Mouse (Mus musculus): ENCODE results near the gene Ppp1r9a. TPM values are rescaled to one million over a fixed set of nuclear protein-coding genes. Genes with fewer than 3 reads are reported as not detected.
A peak's percentile ranks its signal among the peaks of the same experiment; 100 is the strongest.

The Ppp1r9a gene
- polyA plus RNA-seq, 1 experiment, result 32.7 TPM

- TF ChIP-seq POLR2A (IDR thresholded peaks at IDR 0.05; ENCODE audit: borderline replicate concordance, extremely low read depth, insufficient read depth, insufficient read length, poor library complexity, severe bottlenecking) (no peak), CTCF (IDR thresholded peaks at IDR 0.05; ENCODE audit: borderline replicate concordance, extremely low read depth, insufficient read depth, insufficient read length) (no peak)
- no peak for DNase-seq (ENCODE audit: low read depth)
These were observed 285.3 kb downstream of the Ppp1r9a start for GRCm38 (mm10) chr6:5188036-5188435.

DNA sequence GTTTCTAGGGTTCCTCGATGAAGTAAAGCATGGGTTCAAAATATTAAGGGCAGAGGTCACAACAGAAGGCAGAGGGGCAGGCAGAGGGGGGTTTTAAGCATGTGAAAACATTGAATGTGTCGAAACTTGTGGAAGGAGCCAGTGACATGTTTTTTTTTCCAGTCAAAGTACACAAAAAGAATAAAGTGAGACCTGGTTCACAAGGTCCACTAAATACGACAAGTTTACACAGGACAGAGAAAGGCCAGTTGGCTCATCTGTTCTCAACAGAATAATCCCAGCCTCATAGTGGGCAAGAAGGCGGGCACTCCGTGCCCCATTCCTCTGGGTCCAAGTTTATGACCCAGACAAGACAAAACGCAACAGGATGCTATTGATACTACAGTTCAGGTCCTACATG lies 286.2 kb downstream of the Ppp1r9a start:
- no peak for DNase-seq (ENCODE audit: low read depth)
- TF ChIP-seq POLR2A (IDR thresholded peaks at IDR 0.05; ENCODE audit: borderline replicate concordance, extremely low read depth, insufficient read depth, insufficient read length, poor library complexity, severe bottlenecking) (no peak), CTCF (IDR thresholded peaks at IDR 0.05; ENCODE audit: borderline replicate concordance, extremely low read depth, insufficient read depth, insufficient read length) (no peak)

DNA sequence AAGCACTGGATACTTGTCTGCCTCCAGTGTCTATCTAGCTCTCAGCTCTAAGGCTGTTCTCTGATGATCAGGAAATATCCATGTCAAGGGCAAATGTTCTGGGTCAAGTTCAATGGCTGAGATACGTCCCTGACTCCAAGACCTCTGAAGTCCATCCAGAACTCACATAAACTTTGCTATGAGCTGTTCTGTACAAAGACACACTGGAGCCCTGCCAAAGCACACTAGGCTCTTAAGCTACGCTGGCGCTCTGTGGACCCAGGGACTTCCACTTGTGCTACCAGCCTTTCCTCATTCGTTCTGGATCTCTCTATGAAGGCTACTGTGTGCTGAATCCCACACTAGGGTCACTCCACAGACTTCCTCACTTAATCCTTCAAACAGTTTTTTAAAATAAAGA lies 286.8 kb downstream of the Ppp1r9a start:
- no peak for TF ChIP-seq CTCF (IDR thresholded peaks at IDR 0.05; ENCODE audit: borderline replicate concordance, extremely low read depth, insufficient read depth, insufficient read length)
- no peak for TF ChIP-seq POLR2A (IDR thresholded peaks at IDR 0.05; ENCODE audit: borderline replicate concordance, extremely low read depth, insufficient read depth, insufficient read length, poor library complexity, severe bottlenecking)
- DNase-seq (ENCODE audit: low read depth), result peak; percentile 26

- TF ChIP-seq POLR2A (IDR thresholded peaks at IDR 0.05; ENCODE audit: borderline replicate concordance, extremely low read depth, insufficient read depth, insufficient read length, poor library complexity, severe bottlenecking) (no peak), CTCF (IDR thresholded peaks at IDR 0.05; ENCODE audit: borderline replicate concordance, extremely low read depth, insufficient read depth, insufficient read length) (no peak)
These were observed 288.0 kb downstream of the Ppp1r9a start for GRCm38 (mm10) chr6:5190761-5191160.

DNA sequence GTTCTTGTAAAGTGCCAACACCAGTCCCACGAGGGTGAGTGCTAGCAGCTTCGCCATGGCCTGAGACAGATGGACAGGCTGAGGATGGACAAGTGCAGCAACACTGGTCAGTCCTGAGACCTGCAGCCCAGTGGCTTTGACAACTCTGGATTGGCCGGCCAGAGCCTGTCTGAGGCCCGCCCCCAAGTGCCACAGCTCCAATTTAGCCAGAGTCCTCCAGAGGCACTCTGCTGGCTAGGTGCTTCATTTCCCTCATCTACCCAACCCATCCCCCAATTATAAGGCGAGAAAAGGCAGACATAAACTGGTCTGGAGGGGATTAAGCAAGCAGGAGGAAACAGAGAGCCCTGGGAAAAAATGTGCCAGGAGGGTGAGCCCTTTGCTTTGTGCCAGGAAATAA lies 291.0 kb downstream of the Ppp1r9a start, which contains the start of gene Pon1:
Pon1 (minus strand) TSS at position 254 of the 400 bp plus-strand sequence.
- TF ChIP-seq POLR2A (IDR thresholded peaks at IDR 0.05; ENCODE audit: borderline replicate concordance, extremely low read depth, insufficient read depth, insufficient read length, poor library complexity, severe bottlenecking) (no peak), CTCF (IDR thresholded peaks at IDR 0.05; ENCODE audit: borderline replicate concordance, extremely low read depth, insufficient read depth, insufficient read length) (no peak)
- DNase-seq (ENCODE audit: low read depth), result no peak

More at GRCm38 (mm10) chr6:5190761-5191160, 288.0 kb downstream of the Ppp1r9a start:
- DNase-seq (ENCODE audit: low read depth), result no peak

- no peak for TF ChIP-seq CTCF (IDR thresholded peaks at IDR 0.05; ENCODE audit: borderline replicate concordance, extremely low read depth, insufficient read depth, insufficient read length)
- no peak for TF ChIP-seq POLR2A (IDR thresholded peaks at IDR 0.05; ENCODE audit: borderline replicate concordance, extremely low read depth, insufficient read depth, insufficient read length, poor library complexity, severe bottlenecking)
- DNase-seq (ENCODE audit: low read depth), result no peak
These were observed 295.9 kb downstream of the Ppp1r9a start for GRCm38 (mm10) chr6:5198590-5198989.

DNA sequence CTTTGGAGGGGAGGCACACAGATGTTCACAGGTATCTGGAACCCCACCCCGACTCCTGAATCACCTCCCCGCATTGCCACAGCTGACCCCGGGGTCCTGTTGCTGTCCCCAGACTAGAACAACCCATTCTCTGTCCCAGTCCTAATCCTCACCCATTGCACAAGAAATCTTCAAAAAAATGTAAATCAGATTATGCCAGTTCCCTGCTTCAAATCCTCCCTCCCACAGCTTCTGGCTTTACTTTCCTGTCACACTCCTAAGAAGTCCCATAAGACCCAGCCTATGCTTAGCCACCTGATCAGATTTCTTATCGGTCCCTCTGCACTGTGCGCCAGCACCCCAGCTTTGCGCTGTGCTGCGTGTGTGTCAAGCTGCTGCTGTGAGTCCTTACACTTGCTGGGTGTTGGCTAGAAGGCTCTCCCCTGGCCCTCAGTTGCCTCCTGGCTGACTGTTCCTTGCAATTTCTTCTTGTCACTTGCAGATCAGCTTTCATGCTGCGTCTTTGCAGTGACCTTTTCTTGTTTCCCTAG lies 296.7 kb downstream of the Ppp1r9a start:
- no peak for DNase-seq (ENCODE audit: low read depth)
- TF ChIP-seq POLR2A (IDR thresholded peaks at IDR 0.05; ENCODE audit: borderline replicate concordance, extremely low read depth, insufficient read depth, insufficient read length, poor library complexity, severe bottlenecking) (no peak), CTCF (IDR thresholded peaks at IDR 0.05; ENCODE audit: borderline replicate concordance, extremely low read depth, insufficient read depth, insufficient read length) (no peak)

DNA sequence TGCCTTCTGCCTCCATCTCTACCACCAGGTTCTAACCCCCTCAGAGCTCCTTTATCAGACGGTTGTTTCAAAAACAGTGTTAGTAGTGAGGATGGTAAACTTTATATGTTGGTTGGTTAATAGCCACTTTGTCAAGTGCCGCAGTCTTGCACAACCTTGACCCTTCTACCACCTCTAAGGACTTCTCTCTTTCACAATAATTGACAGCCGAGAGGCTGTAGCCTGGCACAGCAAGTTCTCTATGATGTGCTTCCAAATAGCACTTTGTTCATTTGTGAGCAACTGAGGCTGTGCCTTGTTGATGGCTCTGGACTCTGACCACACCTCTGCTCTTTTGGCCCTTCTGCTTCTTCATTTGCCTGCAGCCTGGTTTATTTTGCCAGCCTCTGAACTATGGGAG lies 297.2 kb downstream of the Ppp1r9a start:
- DNase-seq (ENCODE audit: low read depth), result no peak
- TF ChIP-seq POLR2A (IDR thresholded peaks at IDR 0.05; ENCODE audit: borderline replicate concordance, extremely low read depth, insufficient read depth, insufficient read length, poor library complexity, severe bottlenecking), result no peak
- TF ChIP-seq CTCF (IDR thresholded peaks at IDR 0.05; ENCODE audit: borderline replicate concordance, extremely low read depth, insufficient read depth, insufficient read length), result no peak

- no peak for DNase-seq (ENCODE audit: low read depth)
These were observed 305.1 kb downstream of the Ppp1r9a start for GRCm38 (mm10) chr6:5207817-5208216.

More at GRCm38 (mm10) chr6:5207817-5208216, 305.1 kb downstream of the Ppp1r9a start:
- TF ChIP-seq POLR2A (IDR thresholded peaks at IDR 0.05; ENCODE audit: borderline replicate concordance, extremely low read depth, insufficient read depth, insufficient read length, poor library complexity, severe bottlenecking), result no peak
- no peak for TF ChIP-seq CTCF (IDR thresholded peaks at IDR 0.05; ENCODE audit: borderline replicate concordance, extremely low read depth, insufficient read depth, insufficient read length)

Other genes with a start within 250 kb of the Ppp1r9a start
- 39.6 and 43.4 TPM in 2 replicates for gene Sgce, start 155.7 kb upstream of the Ppp1r9a start, polyA plus RNA-seq (2012; rRNA removed)
- 71.4 and 111 TPM in 2 replicates for gene Peg10, start 155.6 kb upstream of the Ppp1r9a start, polyA plus RNA-seq (2012; rRNA removed)